Mouse (Mus musculus) gastrocnemius, adult 18-20 months (tissue): ENCODE results near the gene Slc22a1. TPM values are rescaled to one million over a fixed set of nuclear protein-coding genes. Genes with fewer than 3 reads are reported as not detected.
"Not testable (repeated sequence)": the region's sequence is repeated elsewhere in the genome, so short reads cannot be mapped to it uniquely, and the experiment has no call there.

Source experiments
- DNase-seq: peaks from one replicate; pipeline ENCODE4 v3.0.0; 2021; ENCODE audit warnings: low spot score
- total RNA-seq, 2 experiments: library from RNA; stranded (reverse); gene quantifications; 2 replicates each; pipeline ENCODE4 v1.2.3; 2021

Slc22a1 gene
- total RNA-seq, 2 experiments from 2014 or later, result 0.62 TPM; not detected in 1

DNA sequence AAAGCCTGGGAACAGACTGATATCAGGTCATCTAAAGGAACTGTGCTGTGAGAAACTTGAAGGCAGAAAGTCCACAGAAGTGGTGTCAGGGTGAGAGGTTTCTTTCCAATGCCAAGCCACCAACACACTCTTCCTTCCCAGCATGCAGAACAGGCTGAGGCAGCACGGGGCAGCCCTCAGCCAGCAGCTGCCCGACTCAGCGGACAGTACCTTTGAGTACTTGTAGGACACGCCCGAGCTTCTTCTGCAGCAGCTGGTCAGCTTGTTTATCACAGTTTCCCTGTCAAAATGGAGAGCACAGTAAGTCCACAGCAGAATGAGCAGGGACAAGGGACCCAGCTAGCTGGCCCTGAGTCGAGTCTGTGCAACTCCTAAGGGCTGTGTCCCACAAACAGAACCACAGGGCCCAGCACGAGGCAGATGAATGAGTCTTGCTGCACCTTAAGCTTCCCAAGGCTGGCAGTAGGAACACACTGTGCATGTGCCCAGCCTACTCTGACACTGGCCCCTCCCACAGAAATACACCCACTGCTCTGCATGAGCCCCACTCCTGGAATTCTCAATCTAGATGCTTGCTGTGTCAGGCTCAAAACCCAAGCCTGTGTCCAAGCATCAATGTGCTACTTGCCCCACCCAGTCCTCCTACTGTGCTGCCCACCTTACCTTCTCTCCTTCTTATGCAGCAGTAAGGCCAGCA, 9.4 kb upstream of the Slc22a1 start:
- no peak for DNase-seq

DNA sequence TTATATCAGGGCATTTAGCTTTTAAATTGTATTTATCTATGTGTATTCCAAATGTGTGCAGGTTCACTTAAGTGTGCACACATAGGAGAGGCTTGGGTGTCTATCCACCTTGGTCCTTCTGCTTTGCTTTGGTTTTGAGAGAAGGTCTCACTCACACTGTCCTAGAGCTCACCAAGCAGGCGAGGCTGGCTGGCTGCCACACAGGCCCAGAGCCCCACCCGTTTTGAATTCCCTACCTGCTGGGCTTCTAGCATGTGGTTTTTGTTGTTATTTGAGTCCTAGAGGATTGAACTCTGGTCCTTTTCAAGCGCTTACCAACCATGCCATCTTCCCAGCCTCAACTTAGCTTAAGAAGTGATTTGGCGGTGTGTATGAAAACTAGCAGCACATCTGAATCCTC, 8.8 kb upstream of the Slc22a1 start:
- no peak for DNase-seq

DNA sequence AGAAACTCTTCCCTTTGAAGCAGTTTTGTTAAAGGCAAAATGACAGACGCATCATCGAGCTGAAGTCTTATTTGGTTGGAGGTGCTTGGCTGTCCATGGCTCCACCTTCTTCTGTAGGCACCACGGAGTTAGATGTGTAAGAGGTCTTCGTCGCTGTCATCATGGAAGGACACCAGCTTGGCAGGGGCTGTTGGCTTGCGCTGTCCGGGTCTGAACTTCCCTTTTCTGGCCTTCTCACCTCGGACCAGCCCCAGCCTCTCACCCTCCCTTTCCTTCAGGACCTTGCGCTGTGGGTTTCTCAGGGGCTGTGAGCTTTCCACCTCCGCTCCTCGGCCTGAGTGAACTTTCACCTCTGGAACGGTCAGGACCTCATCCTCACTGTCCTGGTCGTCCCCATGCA, 8.0 kb upstream of the Slc22a1 start:
- no peak for DNase-seq

DNA sequence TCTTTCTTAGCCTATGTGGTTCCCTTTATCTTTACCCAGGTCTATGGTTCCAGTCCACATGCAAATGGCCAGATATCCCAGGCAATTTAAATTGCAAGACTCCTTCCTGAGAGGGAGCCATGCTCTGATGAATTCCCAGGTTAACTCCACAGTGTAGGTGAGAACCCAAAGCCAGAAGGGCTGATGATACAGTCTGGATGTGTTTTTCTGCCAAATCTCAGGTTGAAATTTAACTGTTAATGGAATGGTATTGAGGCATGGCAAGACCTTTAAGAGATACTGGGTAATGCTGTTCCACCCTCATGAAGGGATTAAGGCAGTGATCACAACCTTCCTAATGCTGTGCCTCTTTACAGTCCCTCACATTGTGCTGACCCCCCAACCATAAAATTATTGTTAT, 2.6 kb upstream of the Slc22a1 start:
- no peak for DNase-seq

- DNase-seq, result no peak
Observed at GRCm38 (mm10) chr17:12677139-12677538, 1.5 kb upstream of the Slc22a1 start.

DNA sequence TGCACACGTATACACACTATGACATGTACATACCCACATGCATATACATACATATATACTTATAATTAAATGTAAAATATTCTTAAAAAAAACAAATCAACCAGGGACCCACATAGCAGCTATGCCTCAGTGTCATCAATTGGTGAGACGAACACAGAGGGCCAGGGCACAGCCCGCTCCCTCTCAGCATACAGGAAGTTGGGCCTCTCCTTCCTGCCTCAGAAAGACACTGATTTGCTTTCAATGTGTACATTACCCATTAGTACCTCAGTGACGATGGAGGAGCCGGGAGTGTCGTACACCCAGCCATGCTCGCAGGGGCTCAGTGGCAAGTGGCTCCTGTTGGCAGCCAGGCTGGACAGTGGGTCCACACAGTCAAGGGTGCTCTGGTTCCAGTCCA, 649 bp downstream of the Slc22a1 start:
- DNase-seq, result not testable (repeated sequence)

DNA sequence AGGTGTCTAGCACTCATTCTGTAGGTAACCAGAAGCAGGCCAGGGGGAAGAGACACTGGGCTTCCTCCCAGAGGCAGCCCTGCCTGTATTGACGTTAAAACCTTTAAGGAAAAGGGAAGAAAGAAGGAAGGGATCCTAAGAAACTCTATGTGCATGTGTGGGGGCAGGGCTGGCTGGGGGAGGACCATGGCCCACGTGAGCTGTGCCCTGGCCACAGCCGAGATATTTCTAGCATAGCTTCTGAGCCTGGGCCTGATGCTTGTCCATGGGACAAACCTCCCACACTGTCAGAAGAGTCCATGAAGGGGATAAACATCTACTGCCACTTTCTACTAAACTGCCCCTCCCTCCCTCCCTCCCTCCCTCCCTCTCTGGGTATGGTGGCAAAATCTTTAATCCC, 1.8 kb downstream of the Slc22a1 start:
- no peak for DNase-seq

- no peak for DNase-seq
Observed at GRCm38 (mm10) chr17:12672285-12672790, 3.3 kb downstream of the Slc22a1 start.

GRCm38 (mm10) chr17:12671029-12671605, 4.5 kb downstream of the Slc22a1 start:
- no peak for DNase-seq

GRCm38 (mm10) chr17:12669363-12669679, 6.3 kb downstream of the Slc22a1 start:
- no peak for DNase-seq

DNA sequence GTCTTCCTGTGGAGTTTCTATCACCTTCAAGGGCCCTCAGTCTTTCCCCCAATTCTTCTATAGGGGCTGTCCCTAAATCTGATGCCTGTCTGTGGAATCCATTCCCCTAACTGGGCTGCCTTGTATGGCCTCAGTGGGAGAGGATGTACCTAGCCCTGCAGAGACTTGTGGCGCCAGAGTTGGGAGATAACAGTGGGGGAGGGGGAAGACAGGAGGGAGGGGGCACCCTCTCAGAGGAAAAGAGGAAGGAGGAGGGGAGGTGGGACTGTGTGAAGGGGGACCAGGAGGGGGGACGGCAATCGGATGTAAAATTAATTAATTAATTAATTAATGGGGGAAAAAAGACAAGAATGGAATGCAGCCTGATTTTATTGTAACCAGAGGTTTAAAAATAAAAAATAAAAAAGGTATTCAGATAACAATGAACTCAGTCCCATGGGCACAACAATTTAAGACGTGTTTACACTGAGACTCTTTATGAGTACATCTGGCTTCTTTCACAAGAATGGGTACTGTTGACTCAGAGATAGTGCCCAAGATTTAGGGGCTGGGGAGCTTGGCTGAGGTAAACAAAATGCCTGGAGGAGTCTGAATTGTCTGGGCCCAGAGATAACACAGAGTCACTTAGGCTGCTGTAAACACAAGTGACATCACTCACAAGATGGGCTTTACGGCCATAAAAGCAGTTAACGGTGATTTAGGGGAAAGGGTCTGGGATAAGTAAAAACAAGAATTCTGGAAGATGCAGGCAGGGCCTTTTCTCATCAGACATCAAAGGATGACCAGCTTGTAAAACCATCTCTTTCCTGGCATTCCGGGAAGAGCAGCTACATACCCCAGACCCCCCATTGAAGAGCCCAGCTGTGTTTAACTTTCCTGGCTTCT, 6.9 kb downstream of the Slc22a1 start:
- DNase-seq, result no peak

DNA sequence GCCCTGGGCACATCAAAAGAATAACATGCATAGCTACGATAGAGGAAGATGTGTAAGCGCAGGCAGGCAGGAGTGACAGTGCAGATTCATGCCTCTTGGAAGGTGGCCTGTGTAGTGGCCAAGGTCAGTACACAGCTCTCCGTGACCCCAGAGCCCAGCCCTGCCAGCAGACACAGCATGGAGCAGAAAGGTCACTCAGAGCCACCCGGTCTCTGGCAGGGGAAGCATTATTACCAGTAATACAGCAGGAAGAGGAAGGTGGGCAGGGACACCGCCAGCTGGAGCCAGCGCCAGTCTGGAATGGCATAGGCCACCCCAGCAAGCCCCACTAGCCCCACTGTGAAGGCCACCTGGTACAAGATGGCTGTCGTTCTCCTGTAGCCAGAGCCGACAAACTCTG, 11.5 kb downstream of the Slc22a1 start:
- DNase-seq, result no peak

GRCm38 (mm10) chr17:12660572-12661260, 14.9 kb downstream of the Slc22a1 start:
- peak; percentile 57 for DNase-seq

- no peak for DNase-seq
Observed at GRCm38 (mm10) chr17:12659233-12659632, 16.4 kb downstream of the Slc22a1 start.

GRCm38 (mm10) chr17:12658784-12659183, 16.8 kb downstream of the Slc22a1 start:
- DNase-seq, result no peak

DNA sequence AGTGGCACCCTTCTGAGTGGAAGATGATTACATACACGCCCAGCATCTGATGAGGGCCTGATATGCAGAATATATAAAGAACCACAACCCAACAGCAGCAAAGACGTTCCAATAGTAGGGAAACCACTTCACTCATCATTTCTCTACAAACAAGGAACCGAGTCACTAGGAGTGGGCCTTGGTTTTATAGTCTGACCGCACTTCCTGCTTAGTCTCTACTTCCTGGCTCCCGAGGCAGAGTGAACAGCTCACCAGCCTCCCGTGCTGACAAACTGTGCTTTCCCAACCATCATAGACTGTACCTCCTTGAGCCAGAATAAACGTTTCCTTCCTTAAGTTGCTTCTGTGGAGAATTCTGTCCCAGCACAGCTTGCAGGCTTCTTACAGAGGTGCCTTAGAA, 19.8 kb downstream of the Slc22a1 start:
- DNase-seq, result no peak

DNA sequence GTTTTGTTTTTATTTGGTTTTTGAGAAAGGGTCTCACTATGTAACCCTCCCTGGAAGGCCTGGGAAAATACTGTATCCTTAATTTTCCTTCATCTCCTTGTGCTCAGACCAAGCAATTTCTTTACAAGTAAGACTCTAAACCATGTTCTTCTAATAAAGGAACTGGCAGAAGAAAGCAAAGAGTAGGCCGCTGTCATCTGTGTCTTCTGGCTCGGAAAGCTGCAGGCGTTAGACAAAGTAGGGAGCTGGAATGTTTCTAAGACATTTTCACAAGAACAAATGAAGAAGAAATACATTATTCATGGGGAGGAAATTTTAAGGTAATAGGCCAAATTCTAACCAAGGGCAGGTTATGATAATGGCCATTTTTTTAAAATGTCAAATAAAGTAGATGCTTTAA, 21.6 kb downstream of the Slc22a1 start:
- DNase-seq, result no peak

- DNase-seq, result no peak
Observed at GRCm38 (mm10) chr17:12652604-12653003, 23.0 kb downstream of the Slc22a1 start.

DNA sequence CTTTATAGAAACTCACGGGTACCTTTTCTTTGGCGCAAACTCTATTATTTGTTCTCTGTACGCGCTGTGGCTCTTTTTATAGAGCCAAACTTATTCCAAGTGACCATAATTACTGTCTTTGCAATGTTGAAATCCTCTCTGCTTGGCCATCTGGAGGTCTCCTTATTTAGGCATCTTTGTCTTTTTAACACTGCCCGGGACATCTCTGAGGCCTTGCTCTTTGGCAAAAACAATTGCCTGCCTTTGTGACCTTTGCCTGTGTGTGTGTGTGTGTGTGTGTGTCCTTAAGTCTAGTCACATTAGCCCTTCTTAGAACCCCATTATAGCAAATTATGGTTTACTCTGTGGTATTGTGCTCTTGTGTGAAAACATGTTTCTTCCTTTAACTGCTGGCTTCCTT, 30.2 kb downstream of the Slc22a1 start:
- peak; percentile 24 for DNase-seq

GRCm38 (mm10) chr17:12641087-12641486, 34.5 kb downstream of the Slc22a1 start:
- no peak for DNase-seq

- no peak for DNase-seq
Observed at GRCm38 (mm10) chr17:12639585-12639984, 36.0 kb downstream of the Slc22a1 start.

DNA sequence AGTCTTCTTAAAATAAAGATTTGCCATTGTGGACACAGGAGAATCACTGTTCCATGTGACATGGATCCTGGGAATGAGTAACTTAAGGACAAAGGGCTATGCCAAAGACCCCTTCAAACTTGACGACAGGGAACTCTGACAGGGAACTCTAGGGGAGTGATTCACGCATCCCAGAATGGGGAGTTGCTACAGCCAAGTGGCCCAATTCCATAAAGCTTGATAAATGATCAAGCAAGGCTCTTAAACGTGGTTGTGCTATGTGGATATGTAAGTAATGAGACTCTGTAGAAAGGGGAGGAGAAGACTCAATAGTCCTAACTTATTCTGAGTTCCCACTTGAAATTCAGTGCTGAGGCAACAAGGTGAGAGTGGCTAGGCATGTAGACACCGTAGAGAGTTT, 40.8 kb downstream of the Slc22a1 start:
- no peak for DNase-seq
